Mouse (Mus musculus) cerebellum, postnatal 10 days (tissue): Measurements from ENCODE around the gene Glra1.

Experiments used
- DNase-seq, 2 experiments: peaks; one replicate each; pipeline ENCODE4 v3.0.0; 2021; ENCODE audit warnings: mixed read lengths in 2 of 2

Gene Glra1

DNA sequence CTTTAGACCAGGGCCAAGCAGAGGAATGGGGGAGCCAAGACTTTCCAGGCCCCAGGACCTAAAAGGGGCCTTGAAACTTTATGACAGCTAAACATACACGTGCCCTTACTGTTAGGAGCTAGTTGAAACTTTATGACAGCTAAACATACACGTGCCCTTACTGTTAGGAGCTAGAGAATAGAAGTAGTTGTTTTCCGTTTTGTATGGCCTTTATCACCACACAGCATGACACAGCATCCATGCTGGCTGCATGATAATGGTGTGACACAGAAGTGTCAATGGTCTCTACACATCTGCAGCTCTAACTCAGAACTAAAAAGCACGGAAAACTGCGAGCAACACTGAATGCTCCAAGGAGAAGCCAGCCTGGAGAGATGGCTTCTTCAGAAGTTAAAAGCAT lies 90.3 kb downstream of the Glra1 start:
- no peak for DNase-seq

DNA sequence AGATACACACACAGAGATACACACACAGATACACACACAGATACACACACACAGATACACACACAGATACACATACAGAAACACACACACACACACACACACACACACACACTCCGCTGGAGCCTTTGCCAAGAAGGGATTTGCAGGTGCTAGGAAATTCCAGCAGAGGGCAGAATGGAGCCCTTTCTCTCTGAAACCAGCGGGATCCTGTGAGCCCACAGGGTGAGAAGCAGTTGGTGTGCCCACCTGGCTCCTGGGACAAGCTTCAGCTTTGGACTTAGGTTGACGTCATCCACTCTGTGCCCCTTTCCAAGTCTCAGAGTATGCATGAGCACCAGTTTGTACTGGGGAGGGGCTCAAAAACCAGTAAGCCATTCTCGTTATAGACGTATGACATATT lies 96.6 kb downstream of the Glra1 start:
- peak; percentile 34 to 47 for DNase-seq

DNA sequence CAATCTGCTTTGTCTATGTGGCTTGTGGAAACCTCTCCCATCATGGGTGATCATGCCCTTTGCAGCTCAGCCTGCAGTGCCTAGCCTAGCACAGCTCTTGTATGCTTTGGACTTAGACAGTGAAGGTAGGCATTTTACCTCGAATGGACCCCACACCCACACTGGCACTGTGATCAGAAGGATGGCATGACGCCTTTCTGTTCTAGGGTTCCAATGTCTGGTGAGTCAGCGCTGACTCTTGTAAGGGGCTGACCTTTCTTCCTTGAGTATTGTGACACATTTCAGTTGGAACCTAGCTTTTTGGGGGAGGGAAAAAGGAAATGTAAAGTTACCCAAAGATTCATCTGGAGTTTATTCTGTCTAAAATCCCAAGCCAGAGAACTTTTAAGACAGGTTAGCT lies 102.5 kb downstream of the Glra1 start:
- no peak for DNase-seq

DNA sequence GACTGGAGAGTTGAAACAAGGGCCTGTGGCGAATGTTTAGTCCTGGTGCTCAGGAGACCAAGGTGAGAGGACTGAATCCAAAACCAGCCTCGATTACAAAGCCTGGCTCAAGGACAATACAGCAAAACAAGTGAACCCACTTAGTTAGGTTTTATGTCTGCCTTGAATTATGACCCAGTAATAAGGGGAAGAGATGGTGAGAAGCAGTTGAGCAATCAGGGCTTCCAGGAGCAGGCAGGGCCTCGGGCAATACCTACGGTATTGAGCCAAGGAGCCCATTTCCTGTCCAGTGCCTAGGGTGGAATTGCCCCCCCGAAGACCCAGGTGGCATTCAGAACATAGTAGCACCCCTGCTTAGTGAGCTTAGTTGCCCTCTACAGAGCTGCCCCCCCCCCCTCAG lies 105.1 kb downstream of the Glra1 start:
- no peak for DNase-seq

DNA sequence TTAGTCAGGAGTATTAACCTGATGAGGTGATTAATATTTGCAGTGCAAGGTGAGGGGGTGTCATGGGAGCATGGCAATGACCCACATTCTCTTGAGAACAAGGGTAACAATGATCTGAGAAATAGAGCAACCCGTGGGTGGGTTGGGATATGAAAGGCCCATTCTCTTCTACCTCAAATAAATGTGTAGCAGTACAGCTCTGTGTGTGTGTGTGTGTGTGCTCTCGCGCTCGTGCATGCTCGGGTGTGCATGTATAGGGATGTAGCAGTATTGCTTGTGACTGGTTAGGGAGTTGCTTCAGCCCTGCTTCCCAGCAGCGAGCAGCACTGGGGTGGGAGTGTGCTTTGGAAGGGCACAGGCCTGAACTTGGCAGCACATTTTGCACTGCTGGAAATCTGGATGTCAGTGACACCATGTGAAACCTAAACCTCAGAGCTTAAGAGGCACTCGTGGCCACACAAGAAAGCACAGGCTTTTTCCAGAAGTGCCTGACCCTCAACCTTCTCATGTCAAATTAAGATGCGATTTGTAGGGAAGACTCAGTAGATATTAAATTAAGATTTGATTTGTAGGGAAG lies 106.0 kb downstream of the Glra1 start:
- no peak for DNase-seq

DNA sequence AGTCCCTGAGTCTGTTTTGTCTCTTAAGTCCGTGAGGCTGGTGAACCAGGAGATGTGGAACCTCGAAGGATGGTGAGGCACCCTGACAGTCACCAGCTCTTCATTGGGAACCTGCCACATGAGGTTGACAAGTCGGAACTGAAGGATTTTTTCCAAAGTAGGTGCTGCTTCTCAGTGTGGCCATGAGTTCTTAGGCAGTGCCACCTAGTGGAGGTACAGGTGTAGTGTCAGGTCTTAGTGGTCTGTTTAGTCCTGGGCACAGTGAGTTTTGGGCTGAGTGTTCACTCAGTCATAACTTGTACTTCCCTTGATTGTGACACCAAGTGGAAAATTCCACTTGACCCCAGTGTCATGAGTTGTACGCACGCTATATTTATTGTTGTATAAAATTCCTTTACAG lies 110.1 kb downstream of the Glra1 start:
- DNase-seq: peak; percentile 58 to 63

DNA sequence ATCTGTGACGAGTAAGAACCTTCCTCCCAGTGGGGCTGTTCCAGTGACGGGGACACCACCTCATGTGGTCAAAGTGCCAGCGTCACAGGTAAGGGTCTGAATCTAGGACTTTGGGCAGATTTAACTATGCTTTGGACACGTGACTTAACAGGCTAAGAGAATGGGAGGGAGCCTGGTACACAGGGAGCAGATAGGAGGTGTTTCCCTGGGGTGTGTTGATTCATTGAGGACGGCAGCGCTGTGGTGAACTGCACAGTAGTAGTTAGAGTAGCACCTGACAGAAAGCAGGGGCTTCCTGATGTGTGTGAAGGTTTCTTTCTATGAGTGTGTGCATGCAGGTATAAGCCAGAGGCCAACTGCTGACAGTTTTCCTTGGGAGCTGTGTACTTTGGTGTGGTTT lies 111.8 kb downstream of the Glra1 start:
- no peak for DNase-seq

DNA sequence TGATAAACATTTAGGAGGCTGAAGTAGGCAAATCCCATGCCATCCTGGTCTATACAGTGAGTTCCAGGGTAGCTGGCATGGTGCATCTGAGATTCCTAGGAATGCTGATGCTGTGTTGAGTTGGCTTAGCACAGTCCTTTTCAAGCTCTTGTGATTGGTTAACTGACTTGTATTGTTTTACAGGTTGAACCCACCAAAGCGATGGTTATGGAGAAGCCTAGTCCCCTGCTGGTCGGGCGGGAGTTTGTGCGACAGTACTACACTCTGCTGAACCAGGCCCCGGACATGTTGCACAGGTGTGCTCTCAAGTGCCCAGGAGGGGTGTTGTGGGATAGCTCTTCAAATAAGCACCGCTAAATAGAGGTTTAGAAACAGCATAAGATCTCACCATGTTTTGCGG lies 122.6 kb downstream of the Glra1 start:
- no peak for DNase-seq

DNA sequence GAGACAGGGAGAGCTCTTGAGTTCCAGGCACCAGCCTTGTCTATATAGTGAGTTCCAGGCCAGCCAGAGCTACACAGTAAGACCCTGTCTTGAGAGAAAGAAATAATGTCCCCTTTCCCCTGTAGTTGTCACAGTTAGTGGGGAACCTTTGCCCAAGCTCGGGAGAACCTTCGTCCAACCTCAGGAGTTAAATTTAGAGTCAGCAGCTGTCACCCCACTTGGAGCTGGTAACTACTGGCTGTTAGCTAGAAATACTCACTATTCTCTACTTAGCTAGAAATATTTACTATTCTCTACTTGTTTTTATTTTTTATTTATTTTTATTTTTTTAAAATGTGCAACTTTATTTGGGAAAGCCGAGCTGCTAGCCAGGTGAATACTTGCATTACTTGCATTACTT lies 134.8 kb downstream of the Glra1 start:
- no peak for DNase-seq

DNA sequence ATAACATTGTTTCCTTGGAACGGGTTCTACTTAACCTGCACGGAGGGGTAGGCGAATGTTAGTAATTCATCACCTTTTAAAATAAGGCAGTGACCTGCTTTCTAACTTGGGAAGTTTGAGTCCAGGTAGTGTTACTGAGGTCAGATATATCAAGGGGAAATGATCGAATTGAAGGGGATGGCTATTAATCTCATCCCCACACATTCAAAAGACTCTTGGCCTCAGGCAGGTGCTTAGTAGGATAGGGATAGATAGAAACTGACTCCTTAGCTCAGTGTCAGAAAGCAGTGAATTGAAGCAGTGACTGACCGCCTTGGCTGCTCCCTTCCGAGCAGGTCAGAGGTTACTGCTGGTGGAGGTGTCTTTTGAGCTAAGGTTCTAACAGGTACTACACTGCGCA lies 136.5 kb downstream of the Glra1 start:
- no peak for DNase-seq

DNA sequence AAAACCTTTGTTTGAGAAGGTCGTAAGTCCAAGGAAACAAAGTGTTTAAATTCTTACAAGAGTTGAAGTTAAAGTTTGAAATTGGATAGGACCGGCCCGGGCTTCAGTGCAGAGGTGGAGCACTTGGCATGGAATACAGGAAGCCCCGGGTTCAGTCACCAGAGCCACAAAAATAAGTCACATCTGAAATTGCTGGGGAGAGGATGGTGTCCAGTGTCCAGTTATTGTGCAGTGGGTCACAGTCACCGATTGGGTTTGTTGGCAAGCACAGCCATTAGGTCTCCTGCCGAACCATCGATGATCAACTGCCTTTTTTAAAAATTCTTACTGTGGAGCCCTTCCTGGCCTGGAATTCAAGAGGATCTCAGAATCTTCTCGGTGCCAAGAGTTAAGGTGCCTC lies 137.2 kb downstream of the Glra1 start:
- no peak for DNase-seq

DNA sequence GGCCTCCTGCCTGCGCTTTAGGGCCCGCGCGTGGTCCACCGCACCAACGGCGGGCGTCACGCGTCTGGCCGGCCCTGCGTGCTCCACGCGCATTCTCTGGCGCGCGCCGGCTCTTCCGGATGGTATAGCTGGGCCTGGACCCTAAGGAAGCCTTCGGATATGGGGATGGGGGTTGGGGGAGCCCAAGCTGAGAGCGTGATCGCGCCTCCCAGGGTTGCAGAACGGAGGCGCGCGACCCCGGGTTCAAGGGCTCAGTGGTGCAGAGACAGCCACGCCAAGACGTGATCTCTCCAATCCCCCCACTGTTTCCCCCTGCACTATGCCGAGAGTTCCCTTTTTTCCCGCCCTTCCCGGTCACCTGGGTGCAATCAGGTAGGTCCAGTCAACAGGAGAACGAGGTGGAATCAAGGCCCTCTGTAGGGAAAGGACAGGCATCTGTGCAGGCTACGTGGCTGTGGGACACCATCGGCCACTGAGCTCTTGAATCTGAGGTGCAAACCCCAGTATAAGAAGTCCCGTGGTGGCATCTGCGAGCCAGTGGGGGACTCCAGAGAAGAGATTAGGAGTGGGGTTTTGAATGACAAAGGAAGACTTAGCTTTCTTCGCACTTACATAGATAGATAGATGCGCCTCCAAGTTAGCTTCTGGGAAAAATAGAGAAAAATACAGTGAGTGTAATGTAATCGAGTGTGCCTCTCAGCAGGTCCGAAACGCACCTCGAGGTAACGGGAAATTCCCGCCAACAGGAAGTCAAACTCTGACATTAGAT lies 137.9 kb downstream of the Glra1 start:
- DNase-seq: peak in 1 of 2 experiments; percentile 62

DNA sequence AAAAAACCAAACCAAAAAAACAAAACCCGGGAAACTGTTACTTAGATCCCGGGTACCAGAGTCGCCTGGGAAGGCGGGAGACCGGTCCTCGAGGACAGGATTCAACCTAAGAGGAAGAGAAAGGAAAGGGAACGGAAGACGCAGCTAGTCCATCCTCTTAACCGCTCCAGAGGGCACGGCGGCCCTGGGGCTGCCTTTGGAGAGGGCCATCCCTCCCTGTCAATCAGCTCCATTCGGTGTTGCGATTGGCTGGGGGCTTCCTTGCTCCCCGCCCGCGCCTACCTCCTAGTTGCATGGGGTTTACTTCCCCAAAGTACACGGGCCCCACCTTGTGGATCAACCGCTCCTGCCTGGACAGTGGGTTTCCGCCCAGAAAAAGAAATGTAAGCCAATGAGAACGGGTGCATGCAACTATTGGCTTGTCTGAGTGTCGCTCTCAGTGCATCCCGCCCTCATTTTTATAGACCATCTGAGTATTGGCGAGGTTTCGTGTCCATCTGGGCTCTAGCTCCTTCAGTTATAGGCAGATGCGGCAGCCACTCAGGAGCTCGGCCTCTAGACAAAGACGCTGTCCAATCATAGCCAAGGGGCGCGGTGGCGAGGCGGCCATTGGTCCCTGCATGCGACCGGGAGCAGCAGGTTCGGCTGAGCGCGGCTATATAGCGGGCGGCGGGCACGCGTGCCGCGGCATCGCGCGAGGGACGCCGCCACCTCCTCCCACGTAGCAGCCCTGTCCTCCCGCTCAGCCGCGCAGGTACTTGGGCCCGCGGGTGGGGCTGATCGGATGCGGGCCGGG lies 138.8 kb downstream of the Glra1 start, which contains the start of gene G3bp1:
G3bp1 (plus strand) TSS at position 638 of the 796 bp plus-strand sequence.
- DNase-seq: peak; percentile 99 to 100

DNA sequence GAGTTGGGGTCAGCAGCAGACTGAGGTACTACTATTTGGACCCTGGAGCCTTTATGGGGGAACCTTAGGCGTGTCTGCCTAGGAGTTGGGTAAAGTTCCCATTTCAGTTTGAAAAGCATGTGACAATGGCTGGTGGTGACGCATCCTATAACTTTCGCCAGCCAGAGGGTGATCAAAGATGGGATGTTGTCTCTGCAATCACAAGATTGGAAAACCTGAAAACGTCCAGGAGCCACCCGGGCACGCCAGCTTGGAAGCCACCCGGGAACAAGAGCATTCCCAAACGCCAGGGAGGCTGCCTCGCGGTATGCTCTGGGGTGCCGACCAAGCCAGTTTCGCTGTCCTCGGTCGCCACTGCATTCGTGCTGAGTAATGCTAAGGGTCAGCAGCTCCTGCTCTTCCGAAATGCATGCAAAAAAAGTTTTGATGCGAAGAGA lies 139.4 kb downstream of the Glra1 start:
- DNase-seq: no peak

DNA sequence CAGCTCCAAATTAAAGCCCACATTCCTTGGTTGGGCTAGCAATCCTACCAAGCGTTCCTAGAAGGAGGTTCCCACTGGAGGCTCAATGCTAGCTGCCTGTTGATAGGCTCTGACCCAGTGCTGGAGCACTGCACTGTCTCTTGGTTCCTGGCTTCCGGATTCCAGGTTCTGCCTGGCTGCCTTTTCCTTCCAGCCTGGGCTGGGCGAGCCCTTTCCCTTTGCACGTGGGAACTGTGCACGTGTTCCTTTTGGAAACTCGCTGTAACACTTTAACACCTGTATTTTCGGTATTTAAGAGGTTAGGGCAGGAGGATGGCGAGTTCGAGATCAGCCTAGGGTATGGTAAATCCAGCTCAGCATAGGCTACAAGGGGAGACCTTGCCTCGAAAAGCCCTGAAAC lies 140.0 kb downstream of the Glra1 start:
- no peak for DNase-seq

DNA sequence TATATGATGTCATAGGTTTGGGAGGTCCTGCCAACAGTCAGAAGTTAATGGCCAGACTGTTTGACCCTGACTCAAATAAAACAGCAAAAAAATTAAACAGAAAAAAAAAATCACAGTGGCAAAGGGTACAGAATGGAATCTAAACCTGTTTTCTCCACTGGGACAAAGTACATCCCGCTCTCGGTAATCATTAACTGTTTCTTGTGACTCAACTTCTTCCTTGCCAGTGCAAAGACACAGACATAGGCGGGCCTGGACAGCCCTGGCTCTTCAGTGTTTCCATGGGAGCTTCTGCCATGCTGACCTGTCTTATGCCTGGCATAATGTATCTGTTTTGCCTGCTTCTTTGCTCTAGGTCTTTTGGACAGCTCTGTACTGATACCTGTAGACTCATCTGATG lies 142.8 kb downstream of the Glra1 start:
- DNase-seq: no peak

DNA sequence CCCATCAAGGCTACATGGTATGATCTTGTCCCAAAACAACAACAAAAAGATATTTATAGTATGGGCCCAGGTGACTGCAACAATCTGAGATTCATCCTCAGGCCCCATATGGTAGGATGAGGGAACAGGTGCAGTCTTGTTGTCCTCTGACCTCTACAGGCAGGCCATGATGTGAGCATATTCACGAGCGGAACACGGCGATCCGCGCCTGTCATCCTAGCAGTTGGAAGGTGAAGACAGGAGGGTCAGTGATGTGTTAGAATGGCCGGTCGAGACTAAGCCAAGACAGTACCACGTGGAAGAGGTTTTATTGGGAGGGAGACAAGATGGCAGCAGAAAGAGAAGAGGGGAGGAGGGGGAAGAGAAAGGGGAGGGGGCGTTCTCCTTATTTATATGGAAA lies 143.3 kb downstream of the Glra1 start:
- no peak for DNase-seq
